Mouse (Mus musculus) gastrocnemius, postnatal 14 days (tissue): ENCODE results near the gene Dyrk2. TPM values are rescaled to one million over a fixed set of nuclear protein-coding genes. Genes with fewer than 3 reads are reported as not detected.

Source experiments
- DNase-seq: peaks from one replicate; pipeline ENCODE4 v3.0.0; 2021; ENCODE audit warnings: mixed read lengths
- intact Hi-C: fragments of 180-260 bp; cut with DNase I; formaldehyde crosslinking; loops from one replicate; pipeline ENCODE4 v1.15.1; 2025; ENCODE audit warnings: low total_unique reads
- long read RNA-seq, 2 experiments: library from polyadenylated mRNA; stranded (forward); transcript quantifications; one replicate each; pipeline ENCODE4 v2.0.0; 2021
- total RNA-seq, 2 experiments: library from RNA; stranded (reverse); gene quantifications; 2 replicates each; pipeline ENCODE4 v1.2.3; 2021

Gene Dyrk2
- 10 to 100 TPM; 44.3 to 74.0 TPM for total RNA-seq
- long read RNA-seq, experiment 1, full-length matches to known transcripts = 23 of 34 reads
- long read RNA-seq, experiment 1, partial matches to known transcripts = 0 of 34 reads
- long read RNA-seq, experiment 1, other reads (novel, unspliced or antisense) = 11 of 34 reads
- long read RNA-seq, experiment 2, full-length matches to known transcripts = 45 of 58 reads
- long read RNA-seq, experiment 2, partial matches to known transcripts = 5 of 58 reads
- long read RNA-seq, experiment 2, other reads (novel, unspliced or antisense) = 8 of 58 reads

- intact Hi-C loops = loop anchor here (10.0 kb wide), 1 partner anchor 204 kb away; no protein-coding TSS in a partner anchor
- DNase-seq = peak; percentile 18
These were observed at the start of gene Dyrk2 for GRCm38 (mm10) chr10:118870201-118870980. TSS of gene Dyrk2 (minus strand) at chr10:118870209.

GRCm38 (mm10) chr10:118902625-118903024 is 32.6 kb upstream of the Dyrk2 start:
- intact Hi-C loops = no loop called here
- no peak for DNase-seq

GRCm38 (mm10) chr10:118893645-118894044 is 23.6 kb upstream of the Dyrk2 start:
- intact Hi-C loops = no loop called here
- no peak for DNase-seq

GRCm38 (mm10) chr10:118884126-118884525 is 14.1 kb upstream of the Dyrk2 start:
- intact Hi-C loops = no loop called here
- no peak for DNase-seq

- intact Hi-C loops = no loop called here
- DNase-seq = no peak
These were observed 13.3 kb upstream of the Dyrk2 start for GRCm38 (mm10) chr10:118883317-118883716.

- no peak for DNase-seq
- intact Hi-C loops = no loop called here
These were observed 12.4 kb upstream of the Dyrk2 start for GRCm38 (mm10) chr10:118882258-118882885.

GRCm38 (mm10) chr10:118880776-118881175 is 10.8 kb upstream of the Dyrk2 start:
- DNase-seq = no peak
- intact Hi-C loops = no loop called here

- intact Hi-C loops = loop anchor here (10.0 kb wide), 1 partner anchor 203 kb away; no protein-coding TSS in a partner anchor
- no peak for DNase-seq
These were observed 2.2 kb upstream of the Dyrk2 start for GRCm38 (mm10) chr10:118872196-118872595.

GRCm38 (mm10) chr10:118869591-118870001 is 413 bp downstream of the Dyrk2 start:
- peak; percentile 78 for DNase-seq
- intact Hi-C loops = loop anchor here (5.0 to 10.0 kb wide), 2 partner anchors 205 to 277 kb away; no protein-coding TSS in a partner anchor

- intact Hi-C loops = loop anchor here (5.0 kb wide), 1 partner anchor 277 kb away; no protein-coding TSS in a partner anchor
- DNase-seq = peak; percentile 88
These were observed 1.1 kb downstream of the Dyrk2 start for GRCm38 (mm10) chr10:118868601-118869590.

GRCm38 (mm10) chr10:118867896-118868600 is 2.0 kb downstream of the Dyrk2 start:
- DNase-seq = peak; percentile 63
- intact Hi-C loops = loop anchor here (5.0 kb wide), 1 partner anchor 276 kb away; no protein-coding TSS in a partner anchor

- peak; percentile 25 for DNase-seq
These were observed 2.6 kb downstream of the Dyrk2 start for GRCm38 (mm10) chr10:118867304-118867895.

GRCm38 (mm10) chr10:118864976-118865375 is 5.0 kb downstream of the Dyrk2 start:
- no peak for DNase-seq
- intact Hi-C loops = loop anchor here (5.0 kb wide), 1 partner anchor 273 kb away; no protein-coding TSS in a partner anchor

More at GRCm38 (mm10) chr10:118867304-118867895, 2.6 kb downstream of the Dyrk2 start:
- intact Hi-C loops = loop anchor here (5.0 kb wide), 1 partner anchor 275 kb away; no protein-coding TSS in a partner anchor

- intact Hi-C loops = no loop called here
- DNase-seq = peak; percentile 42
These were observed 6.4 kb downstream of the Dyrk2 start for GRCm38 (mm10) chr10:118863611-118864010.

GRCm38 (mm10) chr10:118862233-118862632 is 7.8 kb downstream of the Dyrk2 start:
- no peak for DNase-seq
- intact Hi-C loops = no loop called here

GRCm38 (mm10) chr10:118861234-118862025 is 8.6 kb downstream of the Dyrk2 start:
- no peak for DNase-seq
- intact Hi-C loops = no loop called here

- intact Hi-C loops = no loop called here
- no peak for DNase-seq
These were observed 10.4 kb downstream of the Dyrk2 start for GRCm38 (mm10) chr10:118859655-118860054.
